Mouse (Mus musculus): Measurements from ENCODE around the gene Raly. TPM values are rescaled to one million over a fixed set of nuclear protein-coding genes. Genes with fewer than 3 reads are reported as not detected.
A peak's percentile ranks its signal among the peaks of the same experiment; 100 is the strongest.

The Raly gene
- total RNA-seq (2012; rRNA removed), result 214 and 228 TPM in 2 replicates
- 334 and 341 TPM in 2 replicates for total RNA-seq (2014; rRNA removed)
- 277 and 285 TPM in 2 replicates for polyA plus RNA-seq (2012; ENCODE audit: insufficient read length, low read depth)

- H3K4me3 ChIP-seq (replicated peaks in 1 of 3; ENCODE audit: low read depth in 2 of 3, low read length in 2 of 3, poor library complexity in 1 of 3), result peak within 1 kb of the TSS; percentile 87 to 98 (median 88)
- H3K9ac ChIP-seq (ENCODE audit: insufficient read depth, low read depth), result peak within 1 kb of the TSS; percentile 95
- H3K4me1 ChIP-seq (ENCODE audit: control insufficient read depth in 1 of 2, insufficient read depth in 2 of 2), result peaks cover 5 to 38% of the 10 kb centered on the region in 2 experiments; a peak in 3 of 4 replicates
- no peaks in the 10 kb centered on the region for H3K27me3 ChIP-seq (replicated peaks)
- peak; percentile 97 for DNase-seq (ENCODE audit: extremely low read depth)
- peaks cover 45% of the 10 kb centered on the region for H3K79me2 ChIP-seq (replicated peaks; ENCODE audit: control insufficient read depth, extremely low read depth, insufficient read depth, poor library complexity, severe bottlenecking)
- dilution Hi-C loops (cut with MboI; ENCODE audit: extremely low pct_ligation_motif_present, extremely low pct_unique_long_range_greater_than_20kb, low sequenced_read_pairs) (no loop called here), in situ Hi-C loops (cut with MboI; ENCODE audit: low pct_ligation_motif_present, low pct_unique_long_range_greater_than_20kb, low sequenced_read_pairs) (loop anchor here (5.0 kb wide), 1 partner anchor 61 kb away; no protein-coding TSS in a partner anchor)
- H3K4me2 ChIP-seq (ENCODE audit: insufficient read depth, low read depth, poor library complexity, severe bottlenecking), result peak within 1 kb of the TSS; percentile 98
- no peaks in the 10 kb centered on the region for H3K9me3 ChIP-seq (replicated peaks; ENCODE audit: low read length)
- H3K27ac ChIP-seq (ENCODE audit: insufficient read depth, low read depth), result peak within 1 kb of the TSS; percentile 49; the same call in 1 of the 2 replicates
- H3K36me3 ChIP-seq (replicated peaks in 1 of 2; ENCODE audit: control insufficient read depth in 1 of 2, insufficient read depth in 1 of 2, low read length in 1 of 2), result peaks cover 0 to 24% of the 10 kb centered on the region in 2 experiments
- TF ChIP-seq POLR2A (IDR thresholded peaks at IDR 0.05; ENCODE audit: low read depth, low read length) (peak; percentile 98), JUN (IDR thresholded peaks at IDR 0.05; ENCODE audit: insufficient read depth, low read depth, low read length) (no peak), NRF1 (IDR thresholded peaks at IDR 0.05; ENCODE audit: low read depth, low read length) (peak; percentile 46; the same call in 1 of the 2 replicates), MXI1 (IDR thresholded peaks at IDR 0.05; ENCODE audit: low read depth, low read length) (peak; percentile 72), MAX (IDR thresholded peaks at IDR 0.05; ENCODE audit: low read length) (peak; percentile 44; the same call in 1 of the 2 replicates), MAZ (IDR thresholded peaks at IDR 0.05; ENCODE audit: low read depth, low read length) (peak; percentile 95), HCFC1 (IDR thresholded peaks at IDR 0.05; ENCODE audit: low read depth, low read length) (peak; percentile 66), SIN3A (IDR thresholded peaks at IDR 0.05; ENCODE audit: low read length) (0 out of 2 replicates have a peak, but pooled peaks have one; percentile 17), MAFK (IDR thresholded peaks at IDR 0.05; ENCODE audit: insufficient replicate concordance, low read length) (no peak), USF2 (conservative IDR thresholded peaks at IDR 0.05; ENCODE audit: low read depth, low read length) (no peak), ELF1 (IDR thresholded peaks at IDR 0.05; ENCODE audit: low read depth, low read length) (peak; percentile 87), CHD2 (IDR thresholded peaks at IDR 0.05; ENCODE audit: low read length) (no peak), UBTF (IDR thresholded peaks at IDR 0.05; ENCODE audit: low read depth, low read length) (no peak), JUND (conservative IDR thresholded peaks at IDR 0.05; ENCODE audit: low read depth, low read length) (no peak), RCOR1 (conservative IDR thresholded peaks at IDR 0.05; ENCODE audit: low read depth, low read length) (0 out of 2 replicates have a peak, but pooled peaks have one; percentile 27), E2F4 (IDR thresholded peaks at IDR 0.05; ENCODE audit: insufficient replicate concordance, low read depth, low read length) (peak; percentile 74; the same call in 1 of the 2 replicates), EP300 (IDR thresholded peaks at IDR 0.05; ENCODE audit: low read length) (no peak), PAX5 (IDR thresholded peaks at IDR 0.05; ENCODE audit: low read length) (no peak), ZMIZ1 (IDR thresholded peaks at IDR 0.05; ENCODE audit: low read depth, low read length) (peak; percentile 99), CHD1 (IDR thresholded peaks at IDR 0.05; ENCODE audit: low read depth, low read length) (peak; percentile 99), IRF4 (IDR thresholded peaks at IDR 0.05; ENCODE audit: low read depth, low read length) (peak; percentile 10; the same call in 1 of the 2 replicates), BHLHE40 (IDR thresholded peaks at IDR 0.05; ENCODE audit: low read depth, low read length) (peak; percentile 59), SMC3 (IDR thresholded peaks at IDR 0.05; ENCODE audit: low read depth, low read length) (no peak), NELFE (IDR thresholded peaks at IDR 0.05; ENCODE audit: low read depth, low read length) (peak; percentile 97), USF1 (IDR thresholded peaks at IDR 0.05; ENCODE audit: low read depth, low read length) (no peak), ZC3H11A (IDR thresholded peaks at IDR 0.05; ENCODE audit: low read depth, low read length) (no peak), KAT2A (IDR thresholded peaks at IDR 0.05; ENCODE audit: insufficient replicate concordance, low read length) (0 out of 2 replicates have a peak, but pooled peaks have one; percentile 52), TCF12 (IDR thresholded peaks at IDR 0.05; ENCODE audit: low read depth, low read length) (peak; percentile 99), MEF2A (IDR thresholded peaks at IDR 0.05; ENCODE audit: borderline replicate concordance, low read depth, low read length) (no peak), RAD21 (IDR thresholded peaks at IDR 0.05; ENCODE audit: low read depth, low read length) (no peak), TBP (conservative IDR thresholded peaks at IDR 0.05; ENCODE audit: low read depth, low read length) (peak; percentile 90), ZKSCAN1 (IDR thresholded peaks at IDR 0.05; ENCODE audit: borderline replicate concordance, low read depth, low read length) (no peak), ZNF384 (IDR thresholded peaks at IDR 0.05; ENCODE audit: low read depth, low read length) (no peak), CTCF (conservative IDR thresholded peaks at IDR 0.05 in 1 of 2, IDR thresholded peaks at IDR 0.05 in 1 of 2; ENCODE audit: low read depth in 2 of 2, low read length in 2 of 2) (no peak), MYC (IDR thresholded peaks at IDR 0.05; ENCODE audit: low read depth, low read length) (no peak), POLR2AphosphoS2 (IDR thresholded peaks at IDR 0.05; ENCODE audit: low read depth, low read length) (peak; percentile 82; the same call in 1 of the 2 replicates), GABPA (IDR thresholded peaks at IDR 0.05; ENCODE audit: insufficient replicate concordance, low read depth, low read length) (no peak)
These were observed at the start of gene Raly, which contains the start of gene a for GRCm38 (mm10) chr2:154790656-154791483. Raly (plus strand) TSS chr2:154791096. a (plus strand) TSS chr2:154791402.
